Mouse (Mus musculus): Measurements from ENCODE around the gene Fpr2. TPM values are rescaled to one million over a fixed set of nuclear protein-coding genes. Genes with fewer than 3 reads are reported as not detected.
"Not testable (repeated sequence)": the region's sequence is repeated elsewhere in the genome, so short reads cannot be mapped to it uniquely, and the experiment has no call there.

Fpr2 gene
- total RNA-seq, 2 experiments from 2014 or later, result 4.9 to 12.1 TPM

DNA sequence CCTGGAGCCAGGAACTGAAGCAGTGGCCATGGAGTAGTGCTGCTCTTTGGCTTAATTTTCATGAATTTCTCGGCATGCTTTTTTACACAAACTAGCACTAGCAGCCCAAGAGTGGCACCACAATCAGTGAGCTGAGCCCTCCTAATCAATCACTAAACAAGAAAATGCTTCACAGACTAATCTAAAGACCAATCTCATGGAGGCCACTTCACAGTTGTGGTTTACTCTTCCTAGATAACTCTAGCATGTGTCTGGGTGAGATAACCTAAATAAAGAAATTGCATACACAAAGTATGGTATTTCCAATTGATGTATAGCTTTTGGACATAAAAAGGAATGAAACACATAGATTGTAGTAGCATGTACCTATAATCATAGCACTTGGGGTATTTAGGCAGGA, 8.3 kb upstream of the Fpr2 start:
- 0 out of 2 replicates have a peak, but pooled peaks have one; percentile 39 for ATAC-seq (replicated peaks; ENCODE audit: poor library complexity)

DNA sequence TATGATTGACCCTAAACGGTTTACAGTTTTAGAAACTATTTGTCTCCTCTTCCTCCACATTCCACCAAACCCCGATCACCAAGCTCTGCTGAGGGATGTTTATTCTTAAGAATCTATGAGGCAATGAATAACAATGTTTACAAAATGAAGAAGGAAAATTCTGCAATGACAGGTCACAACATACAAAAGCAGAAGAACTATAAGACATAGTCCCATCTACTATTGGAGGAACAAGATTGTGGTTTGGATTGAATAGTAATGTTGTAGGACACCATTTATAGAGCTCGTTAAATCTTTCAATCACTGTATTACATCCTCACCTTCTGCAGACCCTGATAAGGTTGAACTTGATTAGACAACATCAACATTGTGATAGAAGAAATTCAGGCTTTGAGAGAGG, 5.0 kb upstream of the Fpr2 start:
- peak; percentile 45 for ATAC-seq (replicated peaks; ENCODE audit: poor library complexity)

DNA sequence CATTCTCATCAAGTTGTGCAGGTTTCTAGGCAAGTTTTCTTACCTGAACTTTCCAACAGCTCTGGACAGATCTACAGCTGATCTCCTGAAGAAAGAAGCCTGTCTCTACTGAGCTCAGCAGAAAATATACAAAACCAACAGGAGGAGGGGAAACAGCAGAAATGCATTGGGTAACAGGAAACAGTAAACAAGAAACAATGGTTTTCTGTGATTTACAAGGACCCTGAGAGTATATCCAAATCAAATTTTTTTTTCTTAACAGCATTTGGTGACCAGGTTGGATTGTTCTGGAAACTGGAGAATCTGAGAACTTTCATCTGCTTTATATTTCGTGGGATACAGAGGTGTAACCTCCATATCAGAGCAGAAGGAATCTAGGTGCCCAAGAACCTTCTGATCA, 3.8 kb upstream of the Fpr2 start, which contains the start of gene Fpr1:
Gene Fpr1, minus strand, starts transcription at position 101 of the 400 bp plus-strand sequence.
- ATAC-seq (replicated peaks; ENCODE audit: poor library complexity), result no peak

DNA sequence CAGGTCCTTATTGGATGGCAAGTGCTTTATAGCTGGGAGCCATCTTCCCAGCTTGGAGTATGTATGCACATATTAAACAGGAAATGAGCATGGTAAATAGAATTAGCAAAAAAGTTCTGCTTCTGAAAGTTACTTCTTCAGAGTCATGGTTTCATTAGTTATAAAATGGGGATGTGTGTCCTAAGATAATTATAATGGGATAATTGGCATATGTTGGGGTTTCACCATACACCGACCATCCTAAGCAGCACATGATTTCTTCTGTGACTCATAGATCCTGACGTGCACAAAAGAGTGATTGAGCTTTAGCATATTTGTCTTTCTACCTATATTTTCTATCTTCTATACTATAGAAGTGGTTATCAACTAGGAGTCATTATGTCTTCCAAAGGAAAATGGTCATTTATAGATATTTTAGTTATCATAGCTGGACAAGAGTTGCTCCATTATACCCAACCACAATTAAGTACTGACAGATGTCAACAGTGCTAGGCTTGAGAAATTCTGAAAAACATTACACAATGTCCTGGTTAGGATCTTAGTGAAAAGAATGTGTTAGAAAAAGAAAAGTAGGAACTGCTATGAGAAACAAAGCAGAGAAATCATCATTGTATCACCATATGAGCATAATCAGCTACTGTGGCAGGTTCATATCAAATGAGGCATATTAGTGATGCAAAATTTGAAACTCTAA, 2.3 kb downstream of the Fpr2 start:
- peak; percentile 83 for ATAC-seq (replicated peaks; ENCODE audit: poor library complexity)

DNA sequence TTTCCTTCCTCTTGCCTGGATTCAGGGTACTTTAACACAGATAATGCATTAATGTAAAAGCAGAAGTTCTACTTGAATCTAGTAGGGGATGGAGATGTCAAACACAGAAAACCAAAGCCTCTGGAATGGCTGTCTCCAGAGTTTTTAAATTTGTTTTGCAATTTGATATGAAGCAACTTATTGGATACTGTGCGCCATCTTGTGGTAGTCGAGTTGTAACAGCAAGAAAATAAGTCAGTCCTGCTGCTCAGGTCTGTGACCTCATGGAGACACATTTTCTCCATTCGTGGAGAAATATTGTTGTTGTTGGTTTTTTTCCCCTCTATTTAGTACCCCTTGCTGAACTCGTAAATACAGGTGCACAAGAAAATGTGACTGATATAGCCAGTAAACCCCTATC, 8.4 kb downstream of the Fpr2 start:
- peak; percentile 71 for ATAC-seq (replicated peaks; ENCODE audit: poor library complexity)

DNA sequence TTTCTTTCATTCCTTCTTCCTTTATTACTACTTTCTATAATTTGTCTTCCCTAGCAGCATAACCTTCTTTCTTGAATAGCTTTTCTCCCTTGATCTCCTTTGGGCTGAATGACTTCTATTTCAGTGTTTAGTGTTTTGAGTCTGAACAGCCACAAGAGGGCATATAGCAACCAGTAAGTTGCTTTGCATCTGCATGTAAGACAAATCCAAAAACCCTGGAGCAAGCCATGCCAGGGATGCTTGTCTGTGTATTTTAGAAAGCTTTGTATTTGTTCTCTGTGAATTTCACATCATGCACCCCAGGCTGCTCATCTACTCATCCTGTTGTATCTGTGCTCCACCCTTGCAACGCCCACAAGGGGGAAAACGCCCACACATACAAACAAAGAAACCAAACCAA, 11.6 kb downstream of the Fpr2 start:
- ATAC-seq (replicated peaks; ENCODE audit: poor library complexity), result 0 out of 2 replicates have a peak, but pooled peaks have one; percentile 21

DNA sequence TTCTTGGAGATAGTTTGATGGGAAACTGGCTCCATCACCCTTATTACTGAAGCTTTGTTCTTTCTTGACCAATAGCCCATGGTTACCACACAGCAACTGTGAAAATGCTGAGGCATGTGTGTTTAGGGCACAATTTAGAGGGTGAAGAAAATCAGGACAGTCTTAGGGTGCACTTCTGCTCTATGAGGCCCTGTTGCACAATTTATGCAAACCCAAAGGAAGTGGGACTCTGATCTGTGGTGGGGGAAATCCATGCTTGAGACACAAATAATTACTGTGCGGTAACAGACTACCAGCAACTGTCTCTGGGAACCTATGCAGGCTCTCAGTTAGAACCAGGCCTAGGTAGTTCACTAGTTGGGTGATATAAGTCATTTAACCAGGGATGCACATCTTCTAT, 13.1 kb downstream of the Fpr2 start:
- ATAC-seq (replicated peaks; ENCODE audit: poor library complexity), result peak; percentile 87

DNA sequence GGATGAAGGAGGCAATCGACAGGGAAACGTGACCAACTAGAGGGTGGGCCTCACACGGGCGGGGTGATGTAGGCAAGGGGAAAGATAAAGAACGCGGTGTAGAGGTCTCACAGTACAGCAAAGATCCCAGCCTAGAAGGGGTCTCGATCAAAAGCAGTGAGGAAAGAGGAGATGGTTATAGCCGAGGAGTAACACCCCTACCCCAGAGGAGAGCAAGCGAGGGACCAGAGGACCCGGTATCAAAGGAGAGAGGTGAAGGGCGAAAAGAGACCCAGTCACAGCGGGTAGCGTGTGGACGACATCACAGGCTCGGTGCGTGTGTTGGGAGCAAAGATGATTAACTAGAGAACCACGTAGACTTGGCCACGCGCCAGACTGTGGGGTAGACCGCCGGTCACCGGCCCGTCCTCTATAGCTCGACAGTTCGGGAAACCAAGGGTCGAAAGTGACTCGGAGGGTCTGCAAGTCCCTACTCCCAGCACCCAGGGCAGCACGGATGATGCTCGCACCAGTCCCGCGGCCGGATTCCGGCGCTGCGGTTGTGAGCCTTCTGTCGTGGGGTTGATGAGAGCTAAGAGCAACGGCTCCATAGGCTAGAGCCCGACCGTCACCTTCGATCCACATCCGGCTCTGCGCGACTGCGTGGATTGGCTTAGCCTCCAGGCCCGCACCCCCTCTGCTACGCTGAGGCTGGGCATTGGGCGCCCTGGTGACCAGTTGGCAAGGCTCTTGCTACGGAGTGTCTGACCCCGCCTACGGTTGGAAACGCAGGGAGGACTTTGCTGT, 22.2 kb downstream of the Fpr2 start:
- peak; percentile 95 for ATAC-seq (replicated peaks; ENCODE audit: poor library complexity)

DNA sequence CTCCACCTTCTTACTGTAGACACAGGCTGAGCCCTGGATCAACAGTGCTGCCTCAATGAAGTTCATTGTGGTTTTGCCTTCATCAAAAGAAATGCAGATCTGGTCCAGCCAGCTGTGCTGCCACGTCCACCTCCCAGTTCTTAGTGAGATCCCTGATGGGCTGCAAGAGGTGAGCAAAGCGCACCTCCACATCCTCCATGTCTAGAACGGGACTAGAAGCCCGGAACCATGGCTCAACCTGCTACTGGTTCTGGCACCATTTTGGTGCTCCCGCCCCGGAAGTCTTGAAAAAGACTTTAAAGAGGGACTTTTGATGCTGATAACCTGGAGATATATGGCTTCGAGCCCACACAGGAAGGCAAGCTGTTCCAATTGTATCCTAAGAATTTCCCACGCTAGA, 25.0 kb downstream of the Fpr2 start:
- ATAC-seq (replicated peaks; ENCODE audit: poor library complexity), result not testable (repeated sequence)

DNA sequence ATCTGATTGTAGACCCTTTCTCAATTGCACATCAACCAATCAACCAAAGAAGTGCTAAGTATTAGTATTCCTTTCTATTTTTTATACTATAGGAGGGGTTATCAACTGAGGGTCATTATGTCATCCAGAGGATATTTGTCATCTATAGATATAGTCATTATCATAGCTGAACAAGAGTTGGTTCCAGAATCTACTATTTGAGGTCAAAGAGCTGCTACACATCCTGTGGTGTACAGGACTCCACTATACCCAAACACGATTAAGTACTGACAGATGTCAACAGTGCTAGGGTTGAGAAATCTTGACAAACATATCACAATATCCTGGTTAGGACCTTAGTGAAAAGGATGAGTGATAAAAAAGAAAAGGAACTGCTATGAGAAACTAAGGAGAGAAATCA, 29.8 kb downstream of the Fpr2 start:
- no peak for ATAC-seq (replicated peaks; ENCODE audit: poor library complexity)

DNA sequence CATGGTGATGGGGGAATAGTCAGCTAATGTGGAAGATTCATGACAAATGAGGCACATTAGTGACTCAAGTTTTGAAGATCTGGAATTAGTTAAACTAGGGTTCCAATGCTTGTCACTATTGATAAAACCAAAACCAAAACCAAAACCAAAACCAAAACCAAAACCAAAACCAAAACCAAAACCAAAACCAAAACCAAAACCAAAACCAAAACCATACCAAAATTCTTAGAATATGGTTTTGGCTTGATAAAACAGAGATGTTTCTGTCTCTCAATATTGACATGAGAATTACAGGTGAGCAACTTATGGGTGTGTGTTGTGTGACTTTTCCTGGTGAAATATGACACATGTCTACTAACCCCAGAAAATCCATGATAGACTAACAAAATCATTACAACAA, 30.2 kb downstream of the Fpr2 start:
- ATAC-seq (replicated peaks; ENCODE audit: poor library complexity), result no peak

Other genes starting within 250 kb of the Fpr2 start
- 0.22 TPM in 1 of 2 replicates, not detected in the other for gene Vmn2r90, start 184.1 kb upstream of the Fpr2 start, total RNA-seq (2015)
- not detected in 2 replicates for gene Vmn2r90, start 184.1 kb upstream of the Fpr2 start, total RNA-seq (2017)
- gene Spaca6, start 60.7 kb upstream of the Fpr2 start, total RNA-seq (2015), result 1.1 and 3.4 TPM in 2 replicates
- 1.0 and 1.5 TPM in 2 replicates for gene Spaca6, start 60.7 kb upstream of the Fpr2 start, total RNA-seq (2017)
- gene Has1, start 32.6 kb upstream of the Fpr2 start, total RNA-seq (2015), result not detected in 2 replicates
- gene Has1, start 32.6 kb upstream of the Fpr2 start, total RNA-seq (2017), result not detected in 2 replicates
- 1.8 and 2.3 TPM in 2 replicates for gene Fpr1, start 3.9 kb upstream of the Fpr2 start, total RNA-seq (2015)
- gene Fpr1, start 3.9 kb upstream of the Fpr2 start, total RNA-seq (2017), result 1.4 and 1.5 TPM in 2 replicates
- not detected in 2 replicates for gene Fpr3, start within 50 bp of the Fpr2 start, total RNA-seq (2015)
- gene Fpr3, start within 50 bp of the Fpr2 start, total RNA-seq (2017), result not detected in 2 replicates
- gene Fpr-rs4, start 133.9 kb downstream of the Fpr2 start, total RNA-seq (2015), result not detected in 2 replicates
- not detected in 2 replicates for gene Fpr-rs4, start 133.9 kb downstream of the Fpr2 start, total RNA-seq (2017)
- not detected in 2 replicates for gene Vmn2r124, start 161.6 kb downstream of the Fpr2 start, total RNA-seq (2015)
- not detected in 2 replicates for gene Vmn2r124, start 161.6 kb downstream of the Fpr2 start, total RNA-seq (2017)
- not detected in 2 replicates for gene Vmn2r91, start 197.2 kb downstream of the Fpr2 start, total RNA-seq (2015)
- not detected in 2 replicates for gene Vmn2r91, start 197.2 kb downstream of the Fpr2 start, total RNA-seq (2017)